Mouse (Mus musculus): ENCODE results near the gene AU018091.

The AU018091 gene

GRCm38 (mm10) chr7:3206520-3206919, 37.5 kb upstream of the AU018091 start:
- TF ChIP-seq CTCF (conservative IDR thresholded peaks at IDR 0.05; ENCODE audit: low read length) (no peak), POU5F1 (IDR thresholded peaks at IDR 0.05; ENCODE audit: borderline replicate concordance, low read length) (peak; percentile 57; the same call in 1 of the 2 replicates), NANOG (IDR thresholded peaks at IDR 0.05; ENCODE audit: borderline replicate concordance, low read length) (peak; percentile 96)
- Histone ChIP-seq H3K36me3 (ENCODE audit: insufficient read depth, low read length) (no peaks in the 10 kb centered on the region), H3K4me3 (replicated peaks; ENCODE audit: low read length) (peak overlapping the region; percentile 24), H3K9me3 (ENCODE audit: low read length) (no peaks in the 10 kb centered on the region), H3K4me1 (replicated peaks; ENCODE audit: low read depth, low read length) (peaks cover 77% of the 10 kb centered on the region), H3K27me3 (ENCODE audit: insufficient read depth, low read length) (no peaks in the 10 kb centered on the region)

- no peaks in the 10 kb centered on the region for H3K36me3 ChIP-seq (ENCODE audit: insufficient read depth, low read length)
- no peaks in the 10 kb centered on the region for H3K27me3 ChIP-seq (ENCODE audit: insufficient read depth, low read length)
- H3K4me1 ChIP-seq (replicated peaks; ENCODE audit: low read depth, low read length), result peaks cover 78% of the 10 kb centered on the region
- no peak overlapping the region for H3K4me3 ChIP-seq (replicated peaks; ENCODE audit: low read length)
- H3K9me3 ChIP-seq (ENCODE audit: low read length), result no peaks in the 10 kb centered on the region
- TF ChIP-seq CTCF (conservative IDR thresholded peaks at IDR 0.05; ENCODE audit: low read length), result peak; percentile 20
- no peak for TF ChIP-seq POU5F1 (IDR thresholded peaks at IDR 0.05; ENCODE audit: borderline replicate concordance, low read length)
Measured at GRCm38 (mm10) chr7:3204628-3205027, 35.6 kb upstream of the AU018091 start.

- H3K36me3 ChIP-seq (ENCODE audit: insufficient read depth, low read length), result no peaks in the 10 kb centered on the region
- no peaks in the 10 kb centered on the region for H3K9me3 ChIP-seq (ENCODE audit: low read length)
- H3K4me3 ChIP-seq (replicated peaks; ENCODE audit: low read length), result peak overlapping the region; percentile 32
- H3K27me3 ChIP-seq (ENCODE audit: insufficient read depth, low read length), result no peaks in the 10 kb centered on the region
- H3K4me1 ChIP-seq (replicated peaks; ENCODE audit: low read depth, low read length), result peaks cover 77% of the 10 kb centered on the region
- no peak for TF ChIP-seq NANOG (IDR thresholded peaks at IDR 0.05; ENCODE audit: borderline replicate concordance, low read length)
- no peak for TF ChIP-seq POU5F1 (IDR thresholded peaks at IDR 0.05; ENCODE audit: borderline replicate concordance, low read length)
- no peak for TF ChIP-seq CTCF (conservative IDR thresholded peaks at IDR 0.05; ENCODE audit: low read length)
Measured at GRCm38 (mm10) chr7:3203890-3204289, 34.9 kb upstream of the AU018091 start.

GRCm38 (mm10) chr7:3201134-3201705, 32.2 kb upstream of the AU018091 start:
- H3K27me3 ChIP-seq (ENCODE audit: insufficient read depth, low read length), result no peaks in the 10 kb centered on the region
- H3K9me3 ChIP-seq (ENCODE audit: low read length), result no peaks in the 10 kb centered on the region
- TF ChIP-seq POU5F1 (IDR thresholded peaks at IDR 0.05; ENCODE audit: borderline replicate concordance, low read length) (no peak), CTCF (conservative IDR thresholded peaks at IDR 0.05; ENCODE audit: low read length) (no peak), NANOG (IDR thresholded peaks at IDR 0.05; ENCODE audit: borderline replicate concordance, low read length) (peak; percentile 25; the same call in 1 of the 2 replicates)

GRCm38 (mm10) chr7:3198884-3199283, 29.9 kb upstream of the AU018091 start:
- Histone ChIP-seq H3K9me3 (ENCODE audit: low read length) (no peaks in the 10 kb centered on the region), H3K4me1 (replicated peaks; ENCODE audit: low read depth, low read length) (peaks cover 72% of the 10 kb centered on the region), H3K27me3 (ENCODE audit: insufficient read depth, low read length) (no peaks in the 10 kb centered on the region), H3K36me3 (ENCODE audit: insufficient read depth, low read length) (no peaks in the 10 kb centered on the region), H3K4me3 (replicated peaks; ENCODE audit: low read length) (peak overlapping the region; percentile 17; the same call in 1 of the 2 replicates)
- TF ChIP-seq NANOG (IDR thresholded peaks at IDR 0.05; ENCODE audit: borderline replicate concordance, low read length) (no peak), POU5F1 (IDR thresholded peaks at IDR 0.05; ENCODE audit: borderline replicate concordance, low read length) (no peak), CTCF (conservative IDR thresholded peaks at IDR 0.05; ENCODE audit: low read length) (peak; percentile 81)

More at GRCm38 (mm10) chr7:3201134-3201705, 32.2 kb upstream of the AU018091 start:
- peak overlapping the region; percentile 45 for H3K4me3 ChIP-seq (replicated peaks; ENCODE audit: low read length)
- H3K36me3 ChIP-seq (ENCODE audit: insufficient read depth, low read length), result no peaks in the 10 kb centered on the region
- H3K4me1 ChIP-seq (replicated peaks; ENCODE audit: low read depth, low read length), result peaks cover 80% of the 10 kb centered on the region

- Histone ChIP-seq H3K4me1 (replicated peaks; ENCODE audit: low read depth, low read length) (peaks cover 53% of the 10 kb centered on the region), H3K4me3 (replicated peaks; ENCODE audit: low read length) (no peak overlapping the region), H3K36me3 (ENCODE audit: insufficient read depth, low read length) (no peaks in the 10 kb centered on the region), H3K9me3 (ENCODE audit: low read length) (no peaks in the 10 kb centered on the region), H3K27me3 (ENCODE audit: insufficient read depth, low read length) (no peaks in the 10 kb centered on the region)
- TF ChIP-seq CTCF (conservative IDR thresholded peaks at IDR 0.05; ENCODE audit: low read length) (peak; percentile 18; the same call in 1 of the 2 replicates), NANOG (IDR thresholded peaks at IDR 0.05; ENCODE audit: borderline replicate concordance, low read length) (no peak), POU5F1 (IDR thresholded peaks at IDR 0.05; ENCODE audit: borderline replicate concordance, low read length) (no peak)
Measured at GRCm38 (mm10) chr7:3195850-3196249, 26.8 kb upstream of the AU018091 start.

- Histone ChIP-seq H3K4me1 (replicated peaks; ENCODE audit: low read depth, low read length) (peaks cover 42% of the 10 kb centered on the region), H3K9me3 (ENCODE audit: low read length) (no peaks in the 10 kb centered on the region), H3K36me3 (ENCODE audit: insufficient read depth, low read length) (no peaks in the 10 kb centered on the region), H3K4me3 (replicated peaks; ENCODE audit: low read length) (peak overlapping the region; percentile 20; the same call in 1 of the 2 replicates), H3K27me3 (ENCODE audit: insufficient read depth, low read length) (no peaks in the 10 kb centered on the region)
- TF ChIP-seq CTCF (conservative IDR thresholded peaks at IDR 0.05; ENCODE audit: low read length) (no peak), NANOG (IDR thresholded peaks at IDR 0.05; ENCODE audit: borderline replicate concordance, low read length) (no peak), POU5F1 (IDR thresholded peaks at IDR 0.05; ENCODE audit: borderline replicate concordance, low read length) (no peak)
Measured at GRCm38 (mm10) chr7:3194531-3194930, 25.5 kb upstream of the AU018091 start.

GRCm38 (mm10) chr7:3193905-3194304, 24.9 kb upstream of the AU018091 start:
- Histone ChIP-seq H3K9me3 (ENCODE audit: low read length) (no peaks in the 10 kb centered on the region), H3K36me3 (ENCODE audit: insufficient read depth, low read length) (no peaks in the 10 kb centered on the region), H3K4me1 (replicated peaks; ENCODE audit: low read depth, low read length) (peaks cover 44% of the 10 kb centered on the region), H3K27me3 (ENCODE audit: insufficient read depth, low read length) (no peaks in the 10 kb centered on the region), H3K4me3 (replicated peaks; ENCODE audit: low read length) (0 out of 2 replicates have a peak overlapping the region, but pooled peaks have one; percentile 1)
- TF ChIP-seq POU5F1 (IDR thresholded peaks at IDR 0.05; ENCODE audit: borderline replicate concordance, low read length) (no peak), NANOG (IDR thresholded peaks at IDR 0.05; ENCODE audit: borderline replicate concordance, low read length) (no peak), CTCF (conservative IDR thresholded peaks at IDR 0.05; ENCODE audit: low read length) (peak; percentile 34; the same call in 1 of the 2 replicates)
